Mouse (Mus musculus): ENCODE data around the gene Cldn22. TPM values are rescaled to one million over a fixed set of nuclear protein-coding genes. Genes with fewer than 3 reads are reported as not detected.

Cldn22 gene
- polyA plus RNA-seq, 2 experiments = not detected

- TF ChIP-seq EP300 (IDR thresholded peaks at IDR 0.05; ENCODE audit: low read depth) (no peak), CTCF (IDR thresholded peaks at IDR 0.05; ENCODE audit: low read depth) (no peak)
- no peak overlapping the region for H3K4me2 ChIP-seq (ENCODE audit: low read depth)
- H3K36me3 ChIP-seq (replicated peaks; ENCODE audit: control insufficient read depth, insufficient read depth, low read depth) = no peaks in the 10 kb centered on the region
- WGBS (ENCODE audit: insufficient replicate concordance) = 63% methylated on average over 7 of the region's 7 CpGs
- no peak for DNase-seq (ENCODE audit: low read depth in 3 of 3, low spot score in 3 of 3)
- ATAC-seq (ENCODE audit: insufficient read depth) = no peak
- H3K4me3 ChIP-seq (ENCODE audit: insufficient read depth in 1 of 2, low read depth in 2 of 2, low read length in 2 of 2) = no peak overlapping the region
- no peak overlapping the region for H3K9ac ChIP-seq (replicated peaks)
- no peaks in the 10 kb centered on the region for H3K9me3 ChIP-seq (ENCODE audit: control insufficient read depth, low read length)
- H3K4me1 ChIP-seq (replicated peaks; ENCODE audit: control insufficient read depth in 2 of 2, insufficient read depth in 2 of 2, low read length in 1 of 2) = no peaks in the 10 kb centered on the region
- no peak overlapping the region for H3K27ac ChIP-seq
- H3K27me3 ChIP-seq (ENCODE audit: control insufficient read depth, insufficient read depth, low read length) = no peaks in the 10 kb centered on the region
Measured at GRCm38 (mm10) chr8:47843063-47843462, 18.8 kb downstream of the Cldn22 start.

GRCm38 (mm10) chr8:47843651-47844050 is 19.4 kb downstream of the Cldn22 start:
- Histone ChIP-seq H3K27ac (no peak overlapping the region), H3K4me2 (ENCODE audit: low read depth) (no peak overlapping the region), H3K9me3 (ENCODE audit: control insufficient read depth, low read length) (no peaks in the 10 kb centered on the region), H3K4me1 (replicated peaks; ENCODE audit: control insufficient read depth in 2 of 2, insufficient read depth in 2 of 2, low read length in 1 of 2) (no peaks in the 10 kb centered on the region), H3K4me3 (ENCODE audit: insufficient read depth in 1 of 2, low read depth in 2 of 2, low read length in 2 of 2) (no peak overlapping the region), H3K9ac (replicated peaks) (no peak overlapping the region), H3K36me3 (replicated peaks; ENCODE audit: control insufficient read depth, insufficient read depth, low read depth) (no peaks in the 10 kb centered on the region), H3K27me3 (ENCODE audit: control insufficient read depth, insufficient read depth, low read length) (no peaks in the 10 kb centered on the region)
- ATAC-seq (ENCODE audit: insufficient read depth) = no peak
- DNase-seq (ENCODE audit: low read depth in 3 of 3, low spot score in 3 of 3) = no peak
- WGBS (ENCODE audit: insufficient replicate concordance) = 82% methylated on average over 10 of the region's 10 CpGs
- TF ChIP-seq CTCF (IDR thresholded peaks at IDR 0.05; ENCODE audit: low read depth) (no peak), EP300 (IDR thresholded peaks at IDR 0.05; ENCODE audit: low read depth) (no peak)

GRCm38 (mm10) chr8:47845956-47846355 is 21.7 kb downstream of the Cldn22 start:
- Histone ChIP-seq H3K4me3 (ENCODE audit: insufficient read depth in 1 of 2, low read depth in 2 of 2, low read length in 2 of 2) (no peak overlapping the region), H3K27ac (no peak overlapping the region), H3K9me3 (ENCODE audit: control insufficient read depth, low read length) (no peaks in the 10 kb centered on the region), H3K36me3 (replicated peaks; ENCODE audit: control insufficient read depth, insufficient read depth, low read depth) (no peaks in the 10 kb centered on the region), H3K27me3 (ENCODE audit: control insufficient read depth, insufficient read depth, low read length) (no peaks in the 10 kb centered on the region), H3K4me2 (ENCODE audit: low read depth) (no peak overlapping the region), H3K9ac (replicated peaks) (no peak overlapping the region), H3K4me1 (replicated peaks; ENCODE audit: control insufficient read depth in 2 of 2, insufficient read depth in 2 of 2, low read length in 1 of 2) (no peaks in the 10 kb centered on the region)
- ATAC-seq (ENCODE audit: insufficient read depth) (no peak), DNase-seq (ENCODE audit: low read depth in 3 of 3, low spot score in 3 of 3) (no peak)
- 89% methylated on average over 13 of the region's 13 CpGs for WGBS (ENCODE audit: insufficient replicate concordance)
- no peak for TF ChIP-seq EP300 (IDR thresholded peaks at IDR 0.05; ENCODE audit: low read depth)
- TF ChIP-seq CTCF (IDR thresholded peaks at IDR 0.05; ENCODE audit: low read depth) = no peak

GRCm38 (mm10) chr8:47847161-47847560 is 22.9 kb downstream of the Cldn22 start:
- Histone ChIP-seq H3K9me3 (ENCODE audit: control insufficient read depth, low read length) (no peaks in the 10 kb centered on the region), H3K36me3 (replicated peaks; ENCODE audit: control insufficient read depth, insufficient read depth, low read depth) (no peaks in the 10 kb centered on the region), H3K9ac (replicated peaks) (no peak overlapping the region), H3K4me2 (ENCODE audit: low read depth) (no peak overlapping the region), H3K27me3 (ENCODE audit: control insufficient read depth, insufficient read depth, low read length) (no peaks in the 10 kb centered on the region), H3K27ac (no peak overlapping the region), H3K4me1 (replicated peaks; ENCODE audit: control insufficient read depth in 2 of 2, insufficient read depth in 2 of 2, low read length in 1 of 2) (no peaks in the 10 kb centered on the region), H3K4me3 (ENCODE audit: insufficient read depth in 1 of 2, low read depth in 2 of 2, low read length in 2 of 2) (no peak overlapping the region)
- 80% methylated on average over 14 of the region's 14 CpGs for WGBS (ENCODE audit: insufficient replicate concordance)
- DNase-seq (ENCODE audit: low read depth in 3 of 3, low spot score in 3 of 3) = no peak
- TF ChIP-seq EP300 (IDR thresholded peaks at IDR 0.05; ENCODE audit: low read depth) = no peak
- no peak for TF ChIP-seq CTCF (IDR thresholded peaks at IDR 0.05; ENCODE audit: low read depth)
- no peak for ATAC-seq (ENCODE audit: insufficient read depth)

GRCm38 (mm10) chr8:47847931-47848330 is 23.6 kb downstream of the Cldn22 start:
- no peak overlapping the region for H3K9ac ChIP-seq (replicated peaks)
- H3K4me1 ChIP-seq (replicated peaks; ENCODE audit: control insufficient read depth in 2 of 2, insufficient read depth in 2 of 2, low read length in 1 of 2) = no peaks in the 10 kb centered on the region
- no peak overlapping the region for H3K4me3 ChIP-seq (ENCODE audit: insufficient read depth in 1 of 2, low read depth in 2 of 2, low read length in 2 of 2)
- no peaks in the 10 kb centered on the region for H3K36me3 ChIP-seq (replicated peaks; ENCODE audit: control insufficient read depth, insufficient read depth, low read depth)
- DNase-seq (ENCODE audit: low read depth in 3 of 3, low spot score in 3 of 3) = no peak
- H3K27ac ChIP-seq = no peak overlapping the region
- no peak overlapping the region for H3K4me2 ChIP-seq (ENCODE audit: low read depth)
- H3K9me3 ChIP-seq (ENCODE audit: control insufficient read depth, low read length) = no peaks in the 10 kb centered on the region
- no peaks in the 10 kb centered on the region for H3K27me3 ChIP-seq (ENCODE audit: control insufficient read depth, insufficient read depth, low read length)
- WGBS (ENCODE audit: insufficient replicate concordance) = 76% methylated on average over 6 of the region's 6 CpGs
- TF ChIP-seq CTCF (IDR thresholded peaks at IDR 0.05; ENCODE audit: low read depth) = no peak
- no peak for TF ChIP-seq EP300 (IDR thresholded peaks at IDR 0.05; ENCODE audit: low read depth)
- ATAC-seq (ENCODE audit: insufficient read depth) = no peak
